18 mouse cellular contexts compared by ENCODE assay signal in the genomic region with DNA sequence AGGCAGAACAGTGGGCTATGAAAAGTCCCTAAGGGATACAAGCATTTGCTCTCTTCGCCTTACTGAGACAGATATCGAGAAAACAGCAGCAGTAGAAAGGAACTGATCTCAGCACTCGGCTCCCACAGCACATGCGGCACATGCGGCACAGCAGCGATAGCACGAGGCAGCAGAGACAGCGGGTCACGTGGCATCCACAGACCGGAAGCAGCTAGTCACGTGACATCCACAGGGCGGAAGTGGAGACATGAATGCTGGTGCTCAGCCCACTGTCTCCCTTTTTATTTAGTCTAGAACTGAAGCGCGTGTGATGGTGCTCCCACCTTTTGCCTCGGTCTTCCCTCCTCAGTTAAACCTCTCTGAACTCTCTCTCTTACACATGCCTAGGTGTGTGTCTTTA. TPM values are rescaled to one million over a fixed set of nuclear protein-coding genes. Genes with fewer than 3 reads are reported as not detected.
DNase-seq lines count a peak whose midpoint lies in the region; ATAC-seq and TF ChIP-seq lines count a peak whose summit lies in the region.
"Had no signal": no experiment of that assay in that cellular context is flagged by ENCODE, and none has a peak within 500 bp of the region (broad histone marks: within the 10 kb centered on the region; RNA-seq: fewer than 3 reads in every experiment).

No protein-coding gene starts in this region.

- peak; percentile 43 for DNase-seq in kidney, postnatal 10 days
- no peak for DNase-seq in kidney, adult 8-10 months
- no peak for DNase-seq in CH12.LX (ENCODE audit: extremely low read depth)
- DNase-seq in R1 (ENCODE audit: low read depth, low spot score): peak; percentile 39
- DNase-seq in natural killer cell, adult 2 months (ENCODE audit: low spot score in 2 of 2): no peak
- no peak for DNase-seq in gastrocnemius, postnatal 14 days
- DNase-seq: cerebellum, adult 2 months; forebrain, postnatal 0 days; gastrocnemius, postnatal 25 days had no signal

- 85% methylated on average over 15 of the region's 15 CpGs for WGBS in midbrain, embryonic 16.5 days

- H3K9ac ChIP-seq in CH12.LX (ENCODE audit: insufficient read depth, low read depth): no peak overlapping the region
- H3K9ac ChIP-seq in midbrain, embryonic 16.5 days (ENCODE audit: low read depth, low read length): no peak overlapping the region
- H3K9ac ChIP-seq: forebrain, embryonic 13.5 days; forebrain, postnatal 0 days; heart, embryonic 12.5 days; hindbrain, embryonic 14.5 days had no signal

- H3K79me2 ChIP-seq in CH12.LX (replicated peaks; ENCODE audit: control insufficient read depth, extremely low read depth, insufficient read depth, poor library complexity, severe bottlenecking): no peaks in the 10 kb centered on the region

- peaks cover 0 to 5% of the 10 kb centered on the region in 2 experiments; a peak in 3 of 4 replicates for H3K4me1 ChIP-seq in CH12.LX (ENCODE audit: control insufficient read depth in 1 of 2, insufficient read depth in 2 of 2)
- peaks cover 15% of the 10 kb centered on the region for H3K4me1 ChIP-seq in midbrain, embryonic 16.5 days (ENCODE audit: control insufficient read depth, insufficient read depth, low read length)

- intact Hi-C loops in gastrocnemius, postnatal 14 days (cut with DNase I; ENCODE audit: low total_unique reads): no loop called here

- dilution Hi-C loops in CH12.LX (cut with MboI; ENCODE audit: extremely low pct_ligation_motif_present, extremely low pct_unique_long_range_greater_than_20kb, low sequenced_read_pairs): no loop called here

- no peak for ATAC-seq in midbrain, embryonic 16.5 days
- ATAC-seq: forebrain, embryonic 13.5 days; forebrain, postnatal 0 days; Patski had no signal

- H3K27ac ChIP-seq in CH12.LX (ENCODE audit: insufficient read depth, low read depth): no peak overlapping the region
- no peak overlapping the region for H3K27ac ChIP-seq in midbrain, embryonic 16.5 days (ENCODE audit: low read length)
- H3K27ac ChIP-seq: embryonic facial prominence, embryonic 10.5 days; forebrain, embryonic 13.5 days; hindbrain, embryonic 10.5 days; hindbrain, embryonic 14.5 days had no signal

- in situ Hi-C loops in CH12.LX (cut with MboI; ENCODE audit: low pct_ligation_motif_present, low pct_unique_long_range_greater_than_20kb, low sequenced_read_pairs): no loop called here

- no peak for TF ChIP-seq EP300 in CH12.LX (IDR thresholded peaks at IDR 0.05; ENCODE audit: low read length)

- H3K27me3 ChIP-seq in CH12.LX (replicated peaks): peaks cover 46% of the 10 kb centered on the region
- no peaks in the 10 kb centered on the region; the same call in 1 of the 2 replicates for H3K27me3 ChIP-seq in midbrain, embryonic 16.5 days (ENCODE audit: control insufficient read depth, insufficient read depth, low read depth, low read length)
- H3K27me3 ChIP-seq: heart, embryonic 12.5 days had no signal

- no peak overlapping the region for H3K4me2 ChIP-seq in CH12.LX (ENCODE audit: insufficient read depth, low read depth, poor library complexity, severe bottlenecking)
- no peak overlapping the region for H3K4me2 ChIP-seq in midbrain, embryonic 16.5 days (ENCODE audit: low read length)
- H3K4me2 ChIP-seq: forebrain, embryonic 13.5 days; heart, embryonic 12.5 days; hindbrain, embryonic 14.5 days had no signal

- TF ChIP-seq RAD21 in CH12.LX (IDR thresholded peaks at IDR 0.05; ENCODE audit: low read depth, low read length): no peak

- no peak overlapping the region for H3K4me3 ChIP-seq in CH12.LX (replicated peaks in 1 of 3; ENCODE audit: low read depth in 2 of 3, low read length in 2 of 3, poor library complexity in 1 of 3)
- H3K4me3 ChIP-seq in midbrain, embryonic 16.5 days (ENCODE audit: low read depth, low read length): no peak overlapping the region
- H3K4me3 ChIP-seq: embryonic facial prominence, embryonic 10.5 days; forebrain, embryonic 13.5 days; heart, embryonic 12.5 days; hindbrain, embryonic 10.5 days had no signal

- TF ChIP-seq POLR2A in CH12.LX (IDR thresholded peaks at IDR 0.05; ENCODE audit: low read depth, low read length): no peak

- H3K36me3 ChIP-seq in CH12.LX (replicated peaks in 1 of 2; ENCODE audit: control insufficient read depth in 1 of 2, insufficient read depth in 1 of 2, low read length in 1 of 2): no peaks in the 10 kb centered on the region
- H3K36me3 ChIP-seq in midbrain, embryonic 16.5 days (ENCODE audit: control insufficient read depth, insufficient read depth, low read length): no peaks in the 10 kb centered on the region
- H3K36me3 ChIP-seq: embryonic facial prominence, embryonic 10.5 days; G1E; heart, embryonic 12.5 days; hindbrain, embryonic 10.5 days had no signal

- TF ChIP-seq CTCF in CH12.LX (conservative IDR thresholded peaks at IDR 0.05 in 1 of 2, IDR thresholded peaks at IDR 0.05 in 1 of 2; ENCODE audit: low read depth in 2 of 2, low read length in 2 of 2): no peak

- H3K9me3 ChIP-seq in CH12.LX (replicated peaks; ENCODE audit: low read length): no peaks in the 10 kb centered on the region
- no peaks in the 10 kb centered on the region for H3K9me3 ChIP-seq in midbrain, embryonic 16.5 days (replicated peaks; ENCODE audit: control insufficient read depth, low read length, poor library complexity, severe bottlenecking)
- H3K9me3 ChIP-seq: embryonic facial prominence, embryonic 10.5 days; forebrain, embryonic 13.5 days; heart, embryonic 12.5 days; hindbrain, embryonic 10.5 days had no signal

TF ChIP-seq in CH12.LX, 34 proteins besides CTCF, POLR2A, EP300 and RAD21:
- no peak for TF ChIP-seq ELF1 (IDR thresholded peaks at IDR 0.05; ENCODE audit: low read depth, low read length)
- 0 out of 2 replicates have a peak, but pooled peaks have one; percentile 17 for TF ChIP-seq MAX (IDR thresholded peaks at IDR 0.05; ENCODE audit: low read length)
- TF ChIP-seq SMC3 (IDR thresholded peaks at IDR 0.05; ENCODE audit: low read depth, low read length): no peak
- no peak for TF ChIP-seq NELFE (IDR thresholded peaks at IDR 0.05; ENCODE audit: low read depth, low read length)
- TF ChIP-seq IRF4 (IDR thresholded peaks at IDR 0.05; ENCODE audit: low read depth, low read length): no peak
- TF ChIP-seq ZMIZ1 (IDR thresholded peaks at IDR 0.05; ENCODE audit: low read depth, low read length): no peak
- no peak for TF ChIP-seq ZC3H11A (IDR thresholded peaks at IDR 0.05; ENCODE audit: low read depth, low read length)
- no peak for TF ChIP-seq JUN (IDR thresholded peaks at IDR 0.05; ENCODE audit: insufficient read depth, low read depth, low read length)
- TF ChIP-seq ZKSCAN1 (IDR thresholded peaks at IDR 0.05; ENCODE audit: borderline replicate concordance, low read depth, low read length): no peak
- TF ChIP-seq MXI1 (IDR thresholded peaks at IDR 0.05; ENCODE audit: low read depth, low read length): no peak
- no peak for TF ChIP-seq HCFC1 (IDR thresholded peaks at IDR 0.05; ENCODE audit: low read depth, low read length)
- no peak for TF ChIP-seq POLR2AphosphoS2 (IDR thresholded peaks at IDR 0.05; ENCODE audit: low read depth, low read length)
- TF ChIP-seq CHD2 (IDR thresholded peaks at IDR 0.05; ENCODE audit: low read length): no peak
- peak; percentile 57 for TF ChIP-seq USF1 (IDR thresholded peaks at IDR 0.05; ENCODE audit: low read depth, low read length)
- TF ChIP-seq BHLHE40 (IDR thresholded peaks at IDR 0.05; ENCODE audit: low read depth, low read length): peak; percentile 39; the same call in 1 of the 2 replicates
- no peak for TF ChIP-seq KAT2A (IDR thresholded peaks at IDR 0.05; ENCODE audit: insufficient replicate concordance, low read length)
- TF ChIP-seq RCOR1 (conservative IDR thresholded peaks at IDR 0.05; ENCODE audit: low read depth, low read length): no peak
- TF ChIP-seq TBP (conservative IDR thresholded peaks at IDR 0.05; ENCODE audit: low read depth, low read length): no peak
- TF ChIP-seq TCF12 (IDR thresholded peaks at IDR 0.05; ENCODE audit: low read depth, low read length): no peak
- TF ChIP-seq MYC (IDR thresholded peaks at IDR 0.05; ENCODE audit: low read depth, low read length): no peak
- TF ChIP-seq ETS1 (conservative IDR thresholded peaks at IDR 0.05; ENCODE audit: low read depth, low read length): no peak
- no peak for TF ChIP-seq UBTF (IDR thresholded peaks at IDR 0.05; ENCODE audit: low read depth, low read length)
- no peak for TF ChIP-seq PAX5 (IDR thresholded peaks at IDR 0.05; ENCODE audit: low read length)
- TF ChIP-seq SIN3A (IDR thresholded peaks at IDR 0.05; ENCODE audit: low read length): no peak
- no peak for TF ChIP-seq GABPA (IDR thresholded peaks at IDR 0.05; ENCODE audit: insufficient replicate concordance, low read depth, low read length)
- no peak for TF ChIP-seq CHD1 (IDR thresholded peaks at IDR 0.05; ENCODE audit: low read depth, low read length)
- TF ChIP-seq E2F4 (IDR thresholded peaks at IDR 0.05; ENCODE audit: insufficient replicate concordance, low read depth, low read length): no peak
- TF ChIP-seq USF2 (conservative IDR thresholded peaks at IDR 0.05; ENCODE audit: low read depth, low read length): peak; percentile 49

RNA-seq across cellular contexts. Expression of a gene that starts 9.7 kb away (rescaled TPM):
- total RNA-seq in CH12.LX (2012; rRNA removed) (0.04 and 0.08 TPM in 2 replicates), CH12.LX (2014; rRNA removed) (not detected in 2 replicates)
- polyA plus RNA-seq in CH12.LX (2012; ENCODE audit: insufficient read length, low read depth): 0.04 TPM in 1 of 2 replicates, not detected in the other
- total RNA-seq in gastrocnemius, postnatal 14 days (2021): under 1 TPM; 0.07 to 0.18 TPM
- polyA plus RNA-seq in midbrain, embryonic 16.5 days (2015; fragmentation: Nextera tagmentation; extraction: Ambion mirVana): 28.0 and 29.5 TPM in 2 replicates
- total RNA-seq: granulocyte monocyte progenitor cell, adult 5-6 weeks had no signal
- polyA plus RNA-seq: G1E had no signal

RNA-seq across cellular contexts. Expression of a gene that starts 31.6 kb away (rescaled TPM):
- total RNA-seq in CH12.LX (2012; rRNA removed) (4.5 and 4.8 TPM in 2 replicates), CH12.LX (2014; rRNA removed) (2.2 and 2.5 TPM in 2 replicates)
- 3.7 and 4.9 TPM in 2 replicates for polyA plus RNA-seq in CH12.LX (2012; ENCODE audit: insufficient read length, low read depth)
- total RNA-seq in gastrocnemius, postnatal 14 days (2021): under 1 TPM; 0.66 to 1.00 TPM
- 0.26 and 0.40 TPM in 2 replicates for polyA plus RNA-seq in midbrain, embryonic 16.5 days (2015; fragmentation: Nextera tagmentation; extraction: Ambion mirVana)
- total RNA-seq: G1E; granulocyte monocyte progenitor cell, adult 5-6 weeks had no signal
- polyA plus RNA-seq: G1E had no signal

Comparison
In these comparisons a context has a peak if more than half of its experiments do, and no peak if none do; other contexts are left out.
1. DNase-seq: peak in kidney, postnatal 10 days (single experiment) and R1 (single experiment); none in kidney, adult 8-10 months (0 of 2), CH12.LX (single experiment), natural killer cell, adult 2 months (0 of 2) and gastrocnemius, postnatal 14 days (single experiment).